Mouse (Mus musculus): ENCODE data around the gene Dst. TPM values are rescaled to one million over a fixed set of nuclear protein-coding genes. Genes with fewer than 3 reads are reported as not detected.
A peak's percentile ranks its signal among the peaks of the same experiment; 100 is the strongest.

The Dst gene
- total and polyA plus RNA-seq, 3 experiments: 9.1 to 28.0 (median 20.5) TPM

GRCm38 (mm10) chr1:33966328-33966727 lies 58.3 kb downstream of the Dst start:
- DNase-seq (ENCODE audit: extremely low read depth): peak; percentile 66
- in situ Hi-C loops (cut with MboI; ENCODE audit: low pct_ligation_motif_present, low pct_unique_long_range_greater_than_20kb, low sequenced_read_pairs): loop anchor here (10.0 kb wide), 1 partner anchor 282 kb away; no protein-coding TSS in a partner anchor

GRCm38 (mm10) chr1:33967206-33967605 lies 59.2 kb downstream of the Dst start:
- Histone ChIP-seq H3K36me3 (replicated peaks in 1 of 2; ENCODE audit: control insufficient read depth in 1 of 2, insufficient read depth in 1 of 2, low read length in 1 of 2) (peaks cover 0 to 26% of the 10 kb centered on the region in 2 experiments), H3K4me2 (ENCODE audit: insufficient read depth, low read depth, poor library complexity, severe bottlenecking) (no peak overlapping the region), H3K27ac (ENCODE audit: insufficient read depth, low read depth) (no peak overlapping the region), H3K27me3 (replicated peaks) (no peaks in the 10 kb centered on the region), H3K4me3 (replicated peaks in 1 of 3; ENCODE audit: low read depth in 2 of 3, low read length in 2 of 3, poor library complexity in 1 of 3) (no peak overlapping the region), H3K4me1 (ENCODE audit: control insufficient read depth in 1 of 2, insufficient read depth in 2 of 2) (peaks cover 3 to 14% of the 10 kb centered on the region in 2 experiments; a peak in 3 of 4 replicates), H3K9me3 (replicated peaks; ENCODE audit: low read length) (peaks cover 2% of the 10 kb centered on the region), H3K9ac (ENCODE audit: insufficient read depth, low read depth) (no peak overlapping the region), H3K79me2 (replicated peaks; ENCODE audit: control insufficient read depth, extremely low read depth, insufficient read depth, poor library complexity, severe bottlenecking) (no peaks in the 10 kb centered on the region; the same call in 1 of the 2 replicates)
- no peak for DNase-seq (ENCODE audit: extremely low read depth)
- TF ChIP-seq ETS1 (conservative IDR thresholded peaks at IDR 0.05; ENCODE audit: low read depth, low read length) (no peak), JUND (conservative IDR thresholded peaks at IDR 0.05; ENCODE audit: low read depth, low read length) (no peak), TCF12 (IDR thresholded peaks at IDR 0.05; ENCODE audit: low read depth, low read length) (no peak), ZMIZ1 (IDR thresholded peaks at IDR 0.05; ENCODE audit: low read depth, low read length) (no peak), EP300 (IDR thresholded peaks at IDR 0.05; ENCODE audit: low read length) (no peak)
- in situ Hi-C loops (cut with MboI; ENCODE audit: low pct_ligation_motif_present, low pct_unique_long_range_greater_than_20kb, low sequenced_read_pairs) (loop anchor here (10.0 kb wide), 1 partner anchor 282 kb away; no protein-coding TSS in a partner anchor), dilution Hi-C loops (cut with MboI; ENCODE audit: extremely low pct_ligation_motif_present, extremely low pct_unique_long_range_greater_than_20kb, low sequenced_read_pairs) (no loop called here)

More at GRCm38 (mm10) chr1:33966328-33966727, 58.3 kb downstream of the Dst start:
- no peak overlapping the region for H3K27ac ChIP-seq (ENCODE audit: insufficient read depth, low read depth)
- dilution Hi-C loops (cut with MboI; ENCODE audit: extremely low pct_ligation_motif_present, extremely low pct_unique_long_range_greater_than_20kb, low sequenced_read_pairs): no loop called here
- H3K9ac ChIP-seq (ENCODE audit: insufficient read depth, low read depth): no peak overlapping the region
- peaks cover 3 to 14% of the 10 kb centered on the region in 2 experiments; a peak in 3 of 4 replicates for H3K4me1 ChIP-seq (ENCODE audit: control insufficient read depth in 1 of 2, insufficient read depth in 2 of 2)
- peaks cover 2% of the 10 kb centered on the region for H3K9me3 ChIP-seq (replicated peaks; ENCODE audit: low read length)
- no peak overlapping the region for H3K4me3 ChIP-seq (replicated peaks in 1 of 3; ENCODE audit: low read depth in 2 of 3, low read length in 2 of 3, poor library complexity in 1 of 3)
- peaks cover 0 to 27% of the 10 kb centered on the region in 2 experiments for H3K36me3 ChIP-seq (replicated peaks in 1 of 2; ENCODE audit: control insufficient read depth in 1 of 2, insufficient read depth in 1 of 2, low read length in 1 of 2)
- no peaks in the 10 kb centered on the region for H3K27me3 ChIP-seq (replicated peaks)
- H3K79me2 ChIP-seq (replicated peaks; ENCODE audit: control insufficient read depth, extremely low read depth, insufficient read depth, poor library complexity, severe bottlenecking): no peaks in the 10 kb centered on the region; the same call in 1 of the 2 replicates
- TF ChIP-seq POLR2AphosphoS2 (IDR thresholded peaks at IDR 0.05; ENCODE audit: low read depth, low read length): no peak
- TF ChIP-seq ETS1 (conservative IDR thresholded peaks at IDR 0.05; ENCODE audit: low read depth, low read length): no peak
- peak; percentile 61 for TF ChIP-seq SMC3 (IDR thresholded peaks at IDR 0.05; ENCODE audit: low read depth, low read length)
- no peak for TF ChIP-seq UBTF (IDR thresholded peaks at IDR 0.05; ENCODE audit: low read depth, low read length)
- TF ChIP-seq CTCF (conservative IDR thresholded peaks at IDR 0.05 in 1 of 2, IDR thresholded peaks at IDR 0.05 in 1 of 2; ENCODE audit: low read depth in 2 of 2, low read length in 2 of 2): peak; percentile 75 to 80
- TF ChIP-seq HCFC1 (IDR thresholded peaks at IDR 0.05; ENCODE audit: low read depth, low read length): no peak
- TF ChIP-seq POLR2A (IDR thresholded peaks at IDR 0.05; ENCODE audit: low read depth, low read length): no peak
- no peak for TF ChIP-seq ELF1 (IDR thresholded peaks at IDR 0.05; ENCODE audit: low read depth, low read length)
- no peak for TF ChIP-seq EP300 (IDR thresholded peaks at IDR 0.05; ENCODE audit: low read length)
- TF ChIP-seq MAFK (IDR thresholded peaks at IDR 0.05; ENCODE audit: insufficient replicate concordance, low read length): no peak
- no peak for TF ChIP-seq CHD2 (IDR thresholded peaks at IDR 0.05; ENCODE audit: low read length)
- TF ChIP-seq BHLHE40 (IDR thresholded peaks at IDR 0.05; ENCODE audit: low read depth, low read length): no peak
- no peak for TF ChIP-seq TBP (conservative IDR thresholded peaks at IDR 0.05; ENCODE audit: low read depth, low read length)
- TF ChIP-seq MXI1 (IDR thresholded peaks at IDR 0.05; ENCODE audit: low read depth, low read length): no peak
- no peak for TF ChIP-seq E2F4 (IDR thresholded peaks at IDR 0.05; ENCODE audit: insufficient replicate concordance, low read depth, low read length)
- peak; percentile 65 for TF ChIP-seq RAD21 (IDR thresholded peaks at IDR 0.05; ENCODE audit: low read depth, low read length)
- H3K4me2 ChIP-seq (ENCODE audit: insufficient read depth, low read depth, poor library complexity, severe bottlenecking): no peak overlapping the region
